Mouse (Mus musculus): Measurements from ENCODE around the gene Asf1a. TPM values are rescaled to one million over a fixed set of nuclear protein-coding genes. Genes with fewer than 3 reads are reported as not detected.

Gene Asf1a
- 96.5 TPM for polyA plus RNA-seq (2014; fragmentation: Illumina TruSeq; extraction: RNeasy Lipid Tissue Mini Kit (QIAGEN cat#74804); ENCODE audit: low read depth, low replicate concordance)

DNA sequence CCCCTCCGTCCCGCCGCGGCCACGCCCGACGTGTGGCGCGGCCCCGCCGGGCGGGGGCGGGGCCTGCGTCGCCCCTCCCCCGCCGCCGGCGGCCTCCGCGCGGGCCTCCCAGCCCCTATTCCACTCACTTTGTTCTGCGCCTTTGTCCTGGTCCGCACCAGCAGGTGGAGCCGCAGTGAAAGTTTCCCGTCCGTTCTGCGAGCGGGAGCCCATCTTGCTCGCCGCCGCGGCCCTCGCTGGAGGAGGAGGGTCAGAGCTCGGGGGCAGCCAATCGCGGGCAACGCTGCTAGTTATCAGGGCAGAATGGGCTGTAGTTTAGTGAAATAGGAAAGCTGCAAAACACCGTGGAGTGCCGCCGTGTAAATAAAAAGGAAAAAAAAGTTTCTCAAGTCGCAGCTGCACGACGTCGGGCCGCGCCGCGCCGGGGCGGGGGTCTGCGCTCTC lies at the start of gene Asf1a:
TSS of gene Asf1a (plus strand) at position 81 of the 444 bp plus-strand sequence.

DNA sequence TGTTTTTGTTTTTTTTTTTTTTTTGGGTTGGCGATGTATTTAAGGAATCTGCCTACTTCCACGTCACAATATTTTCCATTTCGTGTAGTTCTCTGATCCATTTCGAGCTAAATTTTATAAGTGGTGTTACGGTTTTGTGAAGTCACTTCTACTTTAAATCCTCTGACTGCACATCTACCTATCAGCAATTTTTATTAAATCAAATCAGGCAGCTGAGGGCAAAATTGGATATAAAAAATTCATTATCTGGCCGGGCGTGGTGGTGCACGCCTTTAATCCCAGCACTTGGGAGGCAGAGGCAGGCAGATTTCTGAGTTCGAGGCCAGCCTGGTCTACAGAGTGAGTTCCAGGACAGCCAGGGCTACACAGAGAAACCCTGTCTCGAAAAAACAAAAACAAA lies 33.8 kb downstream of the Asf1a start, which contains the start of gene Mcm9:
TSS of gene Mcm9 (minus strand) at position 101 of the 400 bp plus-strand sequence.

Other genes starting within 250 kb of the Asf1a start
- gene Cep85l, start 216.8 kb upstream of the Asf1a start, polyA plus RNA-seq (2014; fragmentation: Illumina TruSeq; extraction: RNeasy Lipid Tissue Mini Kit (QIAGEN cat#74804); ENCODE audit: low read depth, low replicate concordance), result 11.8 TPM
- 10.2 TPM for gene Mcm9, start 33.7 kb downstream of the Asf1a start, polyA plus RNA-seq (2014; fragmentation: Illumina TruSeq; extraction: RNeasy Lipid Tissue Mini Kit (QIAGEN cat#74804); ENCODE audit: low read depth, low replicate concordance)
- 20.2 TPM for gene Fam184a, start 154.4 kb downstream of the Asf1a start, polyA plus RNA-seq (2014; fragmentation: Illumina TruSeq; extraction: RNeasy Lipid Tissue Mini Kit (QIAGEN cat#74804); ENCODE audit: low read depth, low replicate concordance)